Mouse (Mus musculus) heart, postnatal 10 days (tissue): ENCODE measurements around the gene Gja8. TPM values are rescaled to one million over a fixed set of nuclear protein-coding genes. Genes with fewer than 3 reads are reported as not detected.

Experiments used
- DNase-seq, 2 experiments: peaks; one replicate each; pipeline ENCODE4 v3.0.0; 2021
- intact Hi-C: fragments of 180-260 bp; cut with DNase I; formaldehyde crosslinking; loops from one replicate; pipeline ENCODE4 v1.15.1; 2025
- total RNA-seq, 2 experiments: library from RNA; stranded (reverse); gene quantifications; 2 replicates each; pipeline ENCODE4 v1.2.3; 2021

Gene Gja8
- total RNA-seq, 2 experiments from 2014 or later: not detected

- intact Hi-C loops: no loop called here
- no peak for DNase-seq
Observed at GRCm38 (mm10) chr3:96881557-96881956, 44.3 kb downstream of the Gja8 start.

- no peak for DNase-seq
- intact Hi-C loops: no loop called here
Observed at GRCm38 (mm10) chr3:96880385-96880784, 45.4 kb downstream of the Gja8 start.

DNA sequence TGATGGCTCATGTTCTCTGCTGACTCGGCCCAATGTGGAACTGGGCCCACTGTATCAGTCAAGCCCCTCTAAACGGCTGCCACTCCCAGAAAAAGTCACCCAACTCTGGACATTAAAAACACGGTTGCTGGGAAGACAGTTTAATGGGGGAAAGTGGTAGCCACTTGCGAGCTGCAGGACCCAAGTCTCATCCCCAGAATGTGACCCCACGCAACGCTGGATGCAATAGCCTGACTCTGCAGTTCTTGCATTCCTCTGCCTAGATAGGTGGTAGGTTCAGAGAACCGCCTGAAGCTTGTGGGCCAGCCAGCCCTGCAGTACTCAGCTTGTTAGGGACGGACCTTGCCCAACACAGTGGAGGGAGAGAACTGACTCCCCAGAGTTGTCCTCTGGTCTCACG, 46.3 kb downstream of the Gja8 start:
- intact Hi-C loops: no loop called here
- no peak for DNase-seq

DNA sequence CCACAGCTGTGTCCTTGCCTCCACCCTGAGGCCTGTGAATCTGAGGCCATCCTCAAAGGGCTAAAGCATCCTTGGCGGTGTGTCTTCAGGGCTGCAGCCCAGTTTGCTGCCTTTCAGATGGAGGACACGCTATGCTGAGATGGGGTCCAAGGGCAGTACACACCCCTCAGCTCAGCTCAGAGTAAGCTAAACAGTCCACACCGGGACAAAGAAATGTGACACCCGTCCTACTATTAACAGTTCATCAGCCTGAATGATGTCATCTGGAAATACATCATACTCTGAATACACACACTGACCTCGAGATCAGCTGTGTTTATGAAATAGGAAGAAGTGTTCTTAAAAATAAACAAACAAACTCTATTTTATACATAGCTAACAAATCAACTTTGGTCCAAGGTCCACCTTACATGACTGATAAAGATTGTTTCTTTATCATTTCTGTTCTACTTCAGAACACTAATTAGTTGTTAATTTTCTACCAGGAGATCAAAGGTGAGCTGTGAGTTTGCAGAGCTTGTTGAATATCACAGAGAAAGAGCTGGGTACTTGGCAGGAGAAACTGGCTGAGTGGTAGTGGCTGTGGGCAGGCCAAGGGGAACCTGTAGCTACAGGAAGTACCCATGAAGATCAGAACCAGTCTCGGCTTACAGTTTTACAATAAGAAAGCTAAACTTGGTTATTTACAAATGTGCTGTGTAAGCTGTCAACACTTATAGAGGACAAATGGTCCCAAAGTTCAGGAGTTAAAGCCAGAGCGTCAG, 50.8 kb downstream of the Gja8 start:
- no peak for DNase-seq
- intact Hi-C loops: no loop called here

- intact Hi-C loops: no loop called here
- no peak for DNase-seq
Observed at GRCm38 (mm10) chr3:96872501-96872900, 53.3 kb downstream of the Gja8 start.

DNA sequence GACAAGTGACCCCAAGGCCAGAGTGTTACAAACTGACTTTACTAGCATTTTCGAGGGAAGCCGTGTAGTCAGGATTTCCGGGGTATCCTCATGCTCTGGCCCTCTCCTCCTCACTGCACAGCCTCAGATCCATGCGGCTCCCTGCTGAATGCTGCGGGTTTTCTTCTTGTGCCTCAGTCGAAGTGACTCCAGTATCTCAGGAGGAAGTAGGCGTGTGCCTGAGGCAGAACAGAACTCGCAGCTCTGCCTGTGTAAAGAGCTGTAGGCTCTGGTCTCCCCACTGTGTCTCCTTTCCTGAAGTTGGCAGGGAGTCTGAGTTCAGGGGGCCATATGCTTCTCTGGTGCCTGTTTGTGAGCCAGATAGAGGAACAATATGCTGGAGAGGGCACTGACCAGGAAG, 54.8 kb downstream of the Gja8 start:
- DNase-seq: no peak
- intact Hi-C loops: no loop called here

- intact Hi-C loops: no loop called here
- DNase-seq: no peak
Observed at GRCm38 (mm10) chr3:96870270-96870669, 55.5 kb downstream of the Gja8 start.

GRCm38 (mm10) chr3:96869091-96869490, 56.7 kb downstream of the Gja8 start:
- DNase-seq: no peak
- intact Hi-C loops: no loop called here

GRCm38 (mm10) chr3:96868566-96868965, 57.3 kb downstream of the Gja8 start:
- intact Hi-C loops: no loop called here
- DNase-seq: no peak

DNA sequence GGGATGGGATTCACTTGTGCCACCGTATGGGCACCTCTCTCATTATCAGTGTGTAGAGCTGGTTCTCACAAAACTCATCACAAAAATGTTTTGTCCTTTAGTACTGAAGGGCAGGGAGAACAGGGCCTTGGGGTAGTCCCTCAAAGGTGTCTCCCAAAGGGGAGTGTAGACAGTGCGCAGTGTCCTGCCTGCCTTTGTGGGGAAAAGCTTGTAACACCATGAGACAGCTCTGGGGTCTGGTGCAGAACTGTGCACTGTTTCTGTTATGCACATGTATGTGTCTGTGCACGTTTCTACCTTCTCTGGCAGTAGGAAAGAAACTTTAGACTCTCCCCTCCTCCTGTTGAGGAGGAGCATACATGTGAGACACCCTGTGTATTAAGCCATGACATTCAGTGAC, 58.0 kb downstream of the Gja8 start:
- intact Hi-C loops: no loop called here
- DNase-seq: no peak

Other genes starting within 250 kb of the Gja8 start
- 10 to 100 TPM; 23.7 to 24.6 TPM for gene Pias3, start 229.6 kb downstream of the Gja8 start, total RNA-seq
- 1 to 10 TPM; 2.5 to 3.3 TPM for gene Nudt17, start 217.5 kb downstream of the Gja8 start, total RNA-seq
- 10 to 100 TPM; 22.2 to 26.1 TPM for gene Polr3c, start 198.4 kb downstream of the Gja8 start, total RNA-seq
- 10 to 100 TPM; 25.5 to 27.0 TPM for gene Rnf115, start 198.4 kb downstream of the Gja8 start, total RNA-seq
- gene Pdzk1, start 96.7 kb downstream of the Gja8 start, total RNA-seq: under 1 TPM; 0.17 to 0.31 TPM
- gene Cd160, start 96.7 kb downstream of the Gja8 start, total RNA-seq: not detected
- gene Gja5, start 21.3 kb downstream of the Gja8 start, total RNA-seq: 10 to 100 TPM; 22.9 to 24.2 TPM
- 10 to 100 TPM; 20.5 to 23.8 TPM for gene Gpr89, start 20.7 kb downstream of the Gja8 start, total RNA-seq
- 10 to 100 TPM; 25.7 to 28.7 TPM for gene Acp6, start 232.8 kb upstream of the Gja8 start, total RNA-seq